Comparison of ENCODE assay signal across 9 mouse cellular contexts in genomic region chr17:30116226-30116625, GRCm38 (mm10).
DNase-seq lines count a peak whose midpoint lies in the region.
"Had no signal": no experiment of that assay in that cellular context is flagged by ENCODE, and none has a peak within 500 bp of the region (broad histone marks: within the 10 kb centered on the region; RNA-seq: fewer than 3 reads in every experiment).

No protein-coding gene starts in this region.

- peak; percentile 23 for DNase-seq in adrenal gland, postnatal 10 days
- no peak for DNase-seq in adrenal gland, adult 18-20 months (ENCODE audit: low spot score in 2 of 2)
- DNase-seq in layer of hippocampus, adult 11-12 months (ENCODE audit: low spot score) = peak; percentile 26
- DNase-seq in layer of hippocampus, postnatal 25 days (ENCODE audit: extremely low spot score in 1 of 2, low spot score in 1 of 2) = no peak
- DNase-seq in ZHBTc4 (ENCODE audit: low read depth, low spot score) = peak; percentile 17
- peak; percentile 58 for DNase-seq in layer of hippocampus, adult 9-11 months
- no peak for DNase-seq in thymus, postnatal 10 days (ENCODE audit: low spot score in 2 of 2)
- no peak for DNase-seq in lung, adult 18-20 months
- DNase-seq: cerebellum, adult 8-10 months had no signal

Comparison
In these comparisons a context has a peak if more than half of its experiments do, and no peak if none do; other contexts are left out.
1. DNase-seq: peak in adrenal gland, postnatal 10 days (single experiment), layer of hippocampus, adult 11-12 months (single experiment), ZHBTc4 (single experiment) and layer of hippocampus, adult 9-11 months (single experiment); none in adrenal gland, adult 18-20 months (0 of 2), layer of hippocampus, postnatal 25 days (0 of 2), thymus, postnatal 10 days (0 of 2) and lung, adult 18-20 months (0 of 2).